Mouse (Mus musculus): Measurements from ENCODE around the gene A930017K11Rik. TPM values are rescaled to one million over a fixed set of nuclear protein-coding genes. Genes with fewer than 3 reads are reported as not detected.

A930017K11Rik gene
- polyA plus RNA-seq, 1 experiment: 1.0 TPM

DNA sequence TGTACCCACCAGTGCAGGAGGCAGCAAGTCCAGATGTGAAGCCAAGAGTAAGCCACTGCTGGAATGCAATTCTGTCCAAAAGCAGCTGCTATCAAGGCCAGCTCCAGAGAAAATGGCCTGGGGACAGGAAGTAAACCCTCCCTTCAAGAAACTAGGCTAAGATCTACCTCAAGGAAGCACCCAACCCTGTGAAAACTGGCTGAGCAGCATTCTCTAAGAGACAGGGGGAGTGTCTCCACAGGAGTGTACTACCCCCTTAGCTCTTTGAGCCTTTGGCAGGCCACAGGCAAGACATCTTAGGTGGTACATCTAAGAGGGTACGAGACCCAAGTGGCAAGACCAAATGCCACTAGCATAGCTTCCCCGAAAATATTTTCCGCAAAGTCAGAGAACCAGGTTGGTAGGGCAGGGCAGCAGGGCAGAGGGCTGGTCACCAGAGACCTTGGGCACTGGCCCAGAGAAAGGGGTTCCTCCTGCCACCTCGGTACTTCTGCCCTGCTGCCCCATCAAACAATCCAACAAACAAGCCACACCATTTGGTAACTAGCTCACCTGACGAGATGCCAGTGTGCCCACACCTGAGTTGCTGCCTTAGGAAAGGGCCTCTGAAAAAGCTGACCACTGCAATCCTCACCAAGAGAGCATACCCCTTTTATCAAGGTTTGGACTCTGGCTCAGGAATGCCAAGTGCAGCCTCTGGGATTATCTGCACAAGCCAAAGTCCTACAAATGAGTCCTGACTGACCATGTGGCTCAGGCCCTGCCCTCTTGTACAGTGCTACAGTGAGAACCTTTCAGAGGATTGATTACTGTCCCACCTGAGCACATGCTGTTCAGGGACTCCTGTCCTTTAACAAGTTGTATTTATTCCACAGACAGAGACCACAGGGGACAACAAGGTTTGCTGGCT lies 27.7 kb upstream of the A930017K11Rik start:
- TF ChIP-seq POLR2A (IDR thresholded peaks at IDR 0.05; ENCODE audit: borderline replicate concordance, extremely low read depth, insufficient read depth, insufficient read length, poor library complexity, severe bottlenecking) (no peak), CTCF (IDR thresholded peaks at IDR 0.05; ENCODE audit: borderline replicate concordance, extremely low read depth, insufficient read depth, insufficient read length) (no peak)
- no peak for DNase-seq (ENCODE audit: low read depth)

DNA sequence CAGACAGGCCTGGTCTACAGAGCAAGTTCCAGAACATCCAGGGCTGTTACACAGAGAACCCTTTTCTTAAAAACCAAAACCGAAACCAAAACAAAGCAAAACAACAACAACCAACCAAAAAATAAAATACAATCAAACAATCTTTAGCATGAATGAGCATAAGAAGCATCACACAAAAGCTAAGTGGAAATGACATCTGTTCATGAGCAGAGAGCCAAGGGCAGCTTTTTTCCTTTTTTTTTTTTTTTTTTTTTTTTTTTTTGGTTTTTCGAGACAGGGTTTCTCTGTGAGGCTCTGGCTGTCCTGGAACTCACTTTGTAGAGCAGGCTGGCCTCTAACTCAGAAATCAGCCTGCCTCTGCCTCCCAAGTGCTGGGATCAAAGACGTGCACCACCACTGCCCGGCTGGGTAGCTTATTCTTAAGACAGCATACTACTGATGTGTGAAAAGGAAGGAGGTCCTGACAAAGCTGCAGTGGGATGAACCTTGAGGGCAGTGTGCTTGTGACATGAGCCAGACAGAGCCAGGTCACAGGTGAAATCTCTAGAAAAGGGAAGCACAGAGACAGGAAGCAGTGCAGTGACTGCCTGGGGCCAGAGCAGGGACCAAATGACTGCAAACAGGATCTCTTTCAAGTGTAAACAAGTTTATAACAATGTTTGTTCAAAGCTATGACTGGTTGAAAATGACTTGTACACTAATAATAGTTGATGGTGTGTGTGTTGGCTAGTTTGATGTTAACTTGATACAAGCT lies 18.8 kb upstream of the A930017K11Rik start:
- TF ChIP-seq POLR2A (IDR thresholded peaks at IDR 0.05; ENCODE audit: borderline replicate concordance, extremely low read depth, insufficient read depth, insufficient read length, poor library complexity, severe bottlenecking): no peak
- DNase-seq (ENCODE audit: low read depth): no peak

DNA sequence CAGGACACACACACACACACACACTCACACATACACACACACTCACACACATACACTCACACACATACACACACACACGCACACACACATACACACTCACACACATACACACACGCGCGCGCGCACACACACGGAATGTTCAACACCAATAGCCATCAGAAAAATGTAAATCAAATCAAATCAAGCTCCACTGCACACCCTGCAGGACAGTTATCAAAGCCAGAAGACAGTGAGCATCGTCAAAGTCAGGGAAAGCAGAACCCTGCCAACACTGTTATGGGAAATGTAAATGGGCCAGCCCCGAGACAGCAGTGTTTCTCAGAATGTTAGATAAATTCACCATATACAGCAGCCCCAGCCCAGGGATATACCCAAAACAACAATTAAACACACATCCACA lies 18.1 kb upstream of the A930017K11Rik start:
- peak; percentile 37 for DNase-seq (ENCODE audit: low read depth)
- TF ChIP-seq CTCF (IDR thresholded peaks at IDR 0.05; ENCODE audit: borderline replicate concordance, extremely low read depth, insufficient read depth, insufficient read length): no peak
- TF ChIP-seq POLR2A (IDR thresholded peaks at IDR 0.05; ENCODE audit: borderline replicate concordance, extremely low read depth, insufficient read depth, insufficient read length, poor library complexity, severe bottlenecking): no peak

DNA sequence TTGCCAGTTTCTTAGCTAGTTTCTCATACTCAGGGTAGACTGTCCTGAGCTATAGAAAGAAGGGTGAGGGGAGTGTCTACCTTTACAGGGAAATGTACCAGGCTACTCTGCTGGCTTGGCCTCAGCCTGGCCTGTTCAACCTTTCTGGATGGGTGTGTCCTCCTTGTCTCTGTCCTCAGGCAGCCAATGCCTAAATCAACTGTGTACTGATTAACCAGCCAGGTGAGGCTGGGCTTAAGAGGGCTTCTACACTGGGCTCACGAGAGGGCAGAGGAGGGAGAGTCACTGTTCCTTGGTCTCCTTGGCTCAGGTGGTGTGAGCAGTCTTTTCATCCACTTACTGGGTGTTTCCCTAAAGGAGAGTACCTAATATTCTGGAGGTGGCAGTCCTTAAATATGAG lies 15.8 kb upstream of the A930017K11Rik start:
- no peak for DNase-seq (ENCODE audit: low read depth)
- TF ChIP-seq POLR2A (IDR thresholded peaks at IDR 0.05; ENCODE audit: borderline replicate concordance, extremely low read depth, insufficient read depth, insufficient read length, poor library complexity, severe bottlenecking) (no peak), CTCF (IDR thresholded peaks at IDR 0.05; ENCODE audit: borderline replicate concordance, extremely low read depth, insufficient read depth, insufficient read length) (no peak)

DNA sequence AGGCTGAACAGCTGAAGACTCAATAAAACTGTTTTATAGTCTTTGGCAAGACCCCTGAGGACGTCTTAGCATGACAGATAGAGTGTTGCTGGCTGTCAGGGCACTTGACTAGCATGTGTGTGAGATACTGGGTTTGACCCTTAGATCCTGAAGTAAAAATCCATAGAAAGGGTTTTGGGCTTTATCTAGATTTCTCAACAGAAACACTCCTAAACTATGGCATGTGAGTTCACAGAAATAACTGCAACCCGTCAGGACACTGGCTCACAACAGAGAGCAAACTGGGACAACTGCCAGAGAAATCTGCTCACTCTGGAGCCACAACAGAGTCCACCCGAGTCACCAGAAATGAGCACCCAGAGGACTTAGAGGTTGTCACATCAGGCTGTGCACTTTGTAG lies 15.3 kb upstream of the A930017K11Rik start:
- TF ChIP-seq POLR2A (IDR thresholded peaks at IDR 0.05; ENCODE audit: borderline replicate concordance, extremely low read depth, insufficient read depth, insufficient read length, poor library complexity, severe bottlenecking): no peak
- TF ChIP-seq CTCF (IDR thresholded peaks at IDR 0.05; ENCODE audit: borderline replicate concordance, extremely low read depth, insufficient read depth, insufficient read length): no peak
- no peak for DNase-seq (ENCODE audit: low read depth)

DNA sequence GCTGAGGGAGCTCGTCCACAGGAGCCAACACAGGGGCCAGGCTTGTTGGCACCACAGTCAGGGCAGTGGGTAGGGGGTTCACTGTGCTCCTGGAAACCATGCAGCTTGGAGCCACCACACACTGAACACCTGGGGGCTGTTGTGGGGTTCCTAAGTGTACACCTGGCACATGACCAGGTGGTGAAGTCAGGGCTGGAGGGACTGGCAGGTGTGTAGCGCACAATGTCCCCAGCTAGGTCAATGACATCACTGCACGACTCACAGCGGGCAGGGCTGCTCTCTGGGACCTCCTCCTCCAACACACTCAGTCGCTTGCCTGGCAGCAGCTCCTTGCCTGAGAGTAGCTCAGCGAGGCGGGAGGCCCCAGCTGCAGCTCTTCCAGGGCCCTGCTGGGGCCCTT lies 11.9 kb upstream of the A930017K11Rik start:
- TF ChIP-seq CTCF (IDR thresholded peaks at IDR 0.05; ENCODE audit: borderline replicate concordance, extremely low read depth, insufficient read depth, insufficient read length) (no peak), POLR2A (IDR thresholded peaks at IDR 0.05; ENCODE audit: borderline replicate concordance, extremely low read depth, insufficient read depth, insufficient read length, poor library complexity, severe bottlenecking) (no peak)
- DNase-seq (ENCODE audit: low read depth): no peak

DNA sequence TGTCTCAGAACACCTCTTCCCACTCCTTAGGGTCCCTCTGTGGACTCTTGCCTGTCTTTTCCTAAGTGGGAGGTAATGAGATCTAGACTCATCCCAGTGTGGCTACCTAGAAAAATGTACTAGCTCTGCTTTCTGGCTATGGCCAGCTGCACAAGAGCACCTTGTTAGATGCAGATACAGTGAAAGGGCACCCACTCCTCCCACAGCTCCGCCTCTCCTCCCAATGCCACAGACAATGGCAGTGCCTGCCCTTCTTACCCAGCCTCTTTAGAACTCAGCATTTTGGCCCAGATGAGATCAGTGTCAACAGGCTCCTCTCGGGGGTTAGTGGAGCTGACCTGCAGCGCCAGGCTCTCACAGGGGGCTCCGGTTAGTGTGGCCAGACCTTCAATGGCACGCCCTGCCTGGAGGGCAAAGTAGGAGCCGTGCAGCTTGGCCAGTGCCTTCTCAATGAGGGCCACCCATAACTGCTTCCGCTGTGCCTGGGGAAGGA lies 10.1 kb upstream of the A930017K11Rik start:
- TF ChIP-seq POLR2A (IDR thresholded peaks at IDR 0.05; ENCODE audit: borderline replicate concordance, extremely low read depth, insufficient read depth, insufficient read length, poor library complexity, severe bottlenecking): no peak
- TF ChIP-seq CTCF (IDR thresholded peaks at IDR 0.05; ENCODE audit: borderline replicate concordance, extremely low read depth, insufficient read depth, insufficient read length): no peak
- DNase-seq (ENCODE audit: low read depth): no peak

DNA sequence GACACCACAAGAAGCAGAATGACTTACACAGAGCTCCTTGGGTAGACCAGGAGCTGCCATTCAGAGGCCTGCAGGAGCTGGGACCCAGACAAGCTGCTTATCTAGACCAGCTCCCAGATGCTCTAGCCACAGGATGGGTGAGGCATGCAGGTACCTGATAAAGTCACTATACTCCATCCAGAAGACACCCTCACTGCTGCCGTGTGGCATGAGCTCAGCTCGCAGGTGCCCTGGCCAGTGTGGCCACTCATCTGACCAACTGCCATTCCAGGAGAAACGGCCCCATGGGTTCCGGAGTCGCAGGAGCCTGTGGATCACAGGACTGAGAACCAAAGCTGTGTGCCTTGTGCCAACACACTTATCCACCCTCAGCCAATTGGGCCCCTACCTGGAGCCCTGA lies 9.2 kb upstream of the A930017K11Rik start:
- TF ChIP-seq POLR2A (IDR thresholded peaks at IDR 0.05; ENCODE audit: borderline replicate concordance, extremely low read depth, insufficient read depth, insufficient read length, poor library complexity, severe bottlenecking) (no peak), CTCF (IDR thresholded peaks at IDR 0.05; ENCODE audit: borderline replicate concordance, extremely low read depth, insufficient read depth, insufficient read length) (no peak)
- no peak for DNase-seq (ENCODE audit: low read depth)

DNA sequence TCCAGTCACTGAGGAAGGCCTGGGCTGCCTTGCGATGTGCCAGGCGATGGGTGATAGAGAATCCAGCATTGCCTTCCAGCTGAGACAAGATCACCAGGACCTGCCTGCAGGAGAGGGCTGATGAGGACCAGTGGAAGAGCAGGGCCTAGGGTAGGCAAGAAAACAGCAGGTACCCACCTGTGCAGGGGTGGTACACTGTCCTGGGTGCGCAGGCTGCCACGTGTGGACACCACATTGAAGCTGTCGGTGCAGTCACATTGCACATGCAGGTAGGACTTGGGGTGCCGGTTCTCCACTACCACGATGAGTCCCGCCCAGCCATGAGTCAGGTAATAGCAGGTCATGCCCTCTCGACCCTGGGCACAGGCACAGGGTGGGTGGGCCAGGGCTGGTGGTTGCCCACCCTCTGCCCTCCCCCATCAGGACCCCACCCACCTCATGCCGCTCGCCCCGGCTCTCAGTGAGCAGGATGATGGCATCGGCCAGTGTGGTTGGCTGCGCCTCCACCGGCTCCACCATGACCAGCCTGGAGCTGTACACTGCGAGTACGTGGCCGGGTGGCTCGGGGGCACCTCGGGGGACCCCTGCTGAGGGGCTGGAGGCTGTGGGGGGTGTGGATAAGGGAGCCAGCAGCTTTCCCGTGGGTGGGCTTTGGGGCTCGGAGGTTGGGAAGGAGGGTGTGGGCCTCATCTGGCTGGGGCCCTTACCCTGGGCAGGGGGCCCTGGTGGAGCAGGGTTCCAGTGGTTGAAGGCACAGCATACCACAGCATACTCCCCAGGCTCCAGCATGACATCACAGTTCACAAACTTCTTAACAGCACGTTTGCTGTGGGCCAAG lies 7.5 kb upstream of the A930017K11Rik start:
- DNase-seq (ENCODE audit: low read depth): no peak
- no peak for TF ChIP-seq POLR2A (IDR thresholded peaks at IDR 0.05; ENCODE audit: borderline replicate concordance, extremely low read depth, insufficient read depth, insufficient read length, poor library complexity, severe bottlenecking)
- no peak for TF ChIP-seq CTCF (IDR thresholded peaks at IDR 0.05; ENCODE audit: borderline replicate concordance, extremely low read depth, insufficient read depth, insufficient read length)

DNA sequence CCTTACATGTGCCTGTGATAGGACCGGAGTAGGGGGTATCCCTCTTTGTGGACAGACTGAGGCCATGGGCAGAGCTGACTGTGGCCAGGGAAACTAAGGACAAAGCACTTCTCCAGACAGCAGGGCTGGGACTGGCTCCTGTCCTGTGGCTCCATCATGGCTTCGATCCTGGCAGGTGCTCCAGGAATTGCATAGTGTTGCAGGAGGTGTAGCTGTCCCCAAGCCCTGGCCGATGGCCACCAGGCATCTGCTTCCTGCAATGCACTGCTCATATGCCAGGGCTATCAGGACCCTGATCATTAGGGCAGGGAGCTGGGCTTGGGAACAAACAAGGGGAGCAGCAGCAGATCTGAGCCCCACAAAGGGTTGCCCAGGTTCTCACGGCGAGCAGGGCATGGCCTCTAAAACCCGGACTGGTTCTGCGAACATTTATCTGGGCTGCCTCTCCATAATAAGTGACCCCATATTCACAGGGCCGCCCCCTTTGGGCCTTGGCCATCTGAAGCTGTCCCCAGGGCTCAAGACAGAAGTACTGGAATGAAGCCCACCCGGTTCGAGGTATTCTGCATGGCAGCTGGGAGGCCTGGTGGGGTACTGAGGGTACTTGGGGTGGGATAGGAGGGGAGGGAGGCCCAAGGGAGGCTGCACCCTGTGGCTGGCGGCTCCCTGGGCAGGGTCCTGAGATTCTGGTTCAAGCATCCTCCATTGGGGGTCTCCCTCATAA lies 6.6 kb upstream of the A930017K11Rik start:
- no peak for DNase-seq (ENCODE audit: low read depth)

More for the DNA sequence above, 6.6 kb upstream of the A930017K11Rik start:
- TF ChIP-seq POLR2A (IDR thresholded peaks at IDR 0.05; ENCODE audit: borderline replicate concordance, extremely low read depth, insufficient read depth, insufficient read length, poor library complexity, severe bottlenecking) (no peak), CTCF (IDR thresholded peaks at IDR 0.05; ENCODE audit: borderline replicate concordance, extremely low read depth, insufficient read depth, insufficient read length) (no peak)
